Mouse (Mus musculus): ENCODE data around the gene Arfip1. TPM values are rescaled to one million over a fixed set of nuclear protein-coding genes. Genes with fewer than 3 reads are reported as not detected.
"Not testable (repeated sequence)": the region's sequence is repeated elsewhere in the genome, so short reads cannot be mapped to it uniquely, and the experiment has no call there.

Gene Arfip1
- polyA plus RNA-seq, 1 experiment from 2014 or later: 49.0 TPM

- H3K9ac ChIP-seq (ENCODE audit: low read depth, low read length): no peak overlapping the region
These were observed 35.2 kb downstream of the Arfip1 start for GRCm38 (mm10) chr3:84547177-84547576.

DNA sequence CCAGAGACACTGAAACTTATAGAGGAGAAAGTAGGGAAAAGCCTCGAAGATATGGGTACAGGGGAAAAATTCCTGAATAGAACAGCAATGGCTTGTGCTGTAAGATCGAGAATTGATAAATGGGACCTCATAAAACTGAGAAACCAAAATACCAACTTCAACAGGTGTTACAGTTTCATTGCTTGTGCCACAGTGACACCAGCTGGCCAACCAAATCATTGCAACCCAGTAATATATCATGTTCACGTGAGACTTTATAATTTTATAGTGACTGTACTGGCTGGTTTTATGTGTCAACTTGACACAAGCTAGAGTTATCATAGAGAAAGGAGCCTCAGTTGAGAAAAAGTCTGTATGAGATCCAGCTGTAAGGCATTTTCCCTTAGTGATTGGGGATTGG is 40.0 kb downstream of the Arfip1 start:
- not testable (repeated sequence) for H3K4me3 ChIP-seq (ENCODE audit: low read length); H3K9ac ChIP-seq (ENCODE audit: low read depth, low read length); H3K27me3 ChIP-seq (replicated peaks; ENCODE audit: control insufficient read depth, insufficient read depth, low read length); H3K4me2 ChIP-seq (ENCODE audit: low read depth, low read length); H3K36me3 ChIP-seq (ENCODE audit: control insufficient read depth, insufficient read depth, low read length); H3K27ac ChIP-seq (ENCODE audit: low read length); H3K9me3 ChIP-seq (ENCODE audit: control insufficient read depth, low read length); ATAC-seq; H3K4me1 ChIP-seq (ENCODE audit: control insufficient read depth, insufficient read depth, low read length)
- WGBS: 6% methylated on average over 3 of the region's 3 CpGs

More at GRCm38 (mm10) chr3:84547177-84547576, 35.2 kb downstream of the Arfip1 start:
- no peak overlapping the region for H3K4me2 ChIP-seq (ENCODE audit: low read depth, low read length)
- WGBS: 77% methylated on average over 8 of the region's 8 CpGs
- H3K27ac ChIP-seq (ENCODE audit: low read length): no peak overlapping the region
- no peak overlapping the region for H3K4me3 ChIP-seq (ENCODE audit: low read length)
- H3K36me3 ChIP-seq (ENCODE audit: control insufficient read depth, insufficient read depth, low read length): no peaks in the 10 kb centered on the region
- H3K4me1 ChIP-seq (ENCODE audit: control insufficient read depth, insufficient read depth, low read length): no peaks in the 10 kb centered on the region
- no peaks in the 10 kb centered on the region for H3K9me3 ChIP-seq (ENCODE audit: control insufficient read depth, low read length)
- H3K27me3 ChIP-seq (replicated peaks; ENCODE audit: control insufficient read depth, insufficient read depth, low read length): no peaks in the 10 kb centered on the region
- ATAC-seq: no peak

- no peaks in the 10 kb centered on the region for H3K4me1 ChIP-seq (ENCODE audit: control insufficient read depth, insufficient read depth, low read length)
- H3K36me3 ChIP-seq (ENCODE audit: control insufficient read depth, insufficient read depth, low read length): no peaks in the 10 kb centered on the region
- no peak for ATAC-seq
- no peaks in the 10 kb centered on the region for H3K27me3 ChIP-seq (replicated peaks; ENCODE audit: control insufficient read depth, insufficient read depth, low read length)
- WGBS: 89% methylated on average over 1 of the region's 1 CpGs
- H3K4me3 ChIP-seq (ENCODE audit: low read length): no peak overlapping the region
- H3K27ac ChIP-seq (ENCODE audit: low read length): no peak overlapping the region
- no peak overlapping the region for H3K9ac ChIP-seq (ENCODE audit: low read depth, low read length)
- H3K9me3 ChIP-seq (ENCODE audit: control insufficient read depth, low read length): no peaks in the 10 kb centered on the region
- no peak overlapping the region for H3K4me2 ChIP-seq (ENCODE audit: low read depth, low read length)
These were observed 40.5 kb downstream of the Arfip1 start for GRCm38 (mm10) chr3:84541881-84542280.

GRCm38 (mm10) chr3:84540640-84541039 is 41.8 kb downstream of the Arfip1 start:
- Histone ChIP-seq H3K4me3 (ENCODE audit: low read length) (no peak overlapping the region), H3K4me2 (ENCODE audit: low read depth, low read length) (no peak overlapping the region), H3K36me3 (ENCODE audit: control insufficient read depth, insufficient read depth, low read length) (no peaks in the 10 kb centered on the region), H3K4me1 (ENCODE audit: control insufficient read depth, insufficient read depth, low read length) (no peaks in the 10 kb centered on the region), H3K27me3 (replicated peaks; ENCODE audit: control insufficient read depth, insufficient read depth, low read length) (no peaks in the 10 kb centered on the region), H3K27ac (ENCODE audit: low read length) (no peak overlapping the region), H3K9ac (ENCODE audit: low read depth, low read length) (no peak overlapping the region), H3K9me3 (ENCODE audit: control insufficient read depth, low read length) (no peaks in the 10 kb centered on the region)
- no peak for ATAC-seq

DNA sequence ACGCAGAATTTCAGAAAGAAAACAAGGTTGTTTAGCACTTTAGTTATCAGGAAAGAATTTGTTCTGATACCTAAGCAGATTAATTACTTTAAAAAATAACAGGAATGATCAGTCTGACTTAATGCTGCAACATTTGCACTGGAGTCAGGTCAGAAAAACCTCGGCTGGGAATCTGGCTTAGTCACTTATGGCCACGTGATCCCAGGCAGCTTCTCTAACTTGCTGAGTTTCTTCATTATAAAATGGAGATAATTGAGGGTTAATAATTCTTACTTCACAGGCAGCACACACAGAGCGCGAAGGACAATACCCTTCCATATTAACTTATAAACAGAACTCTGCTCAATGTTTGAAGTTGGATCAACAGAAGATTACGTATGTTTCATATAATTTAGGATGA is 45.4 kb downstream of the Arfip1 start:
- H3K27ac ChIP-seq (ENCODE audit: low read length): no peak overlapping the region
- no peaks in the 10 kb centered on the region for H3K9me3 ChIP-seq (ENCODE audit: control insufficient read depth, low read length)
- ATAC-seq: no peak
- WGBS: 50% methylated on average over 6 of the region's 6 CpGs
- H3K4me3 ChIP-seq (ENCODE audit: low read length): no peak overlapping the region
- no peaks in the 10 kb centered on the region for H3K36me3 ChIP-seq (ENCODE audit: control insufficient read depth, insufficient read depth, low read length)
- no peaks in the 10 kb centered on the region for H3K27me3 ChIP-seq (replicated peaks; ENCODE audit: control insufficient read depth, insufficient read depth, low read length)
- no peak overlapping the region for H3K9ac ChIP-seq (ENCODE audit: low read depth, low read length)
- H3K4me1 ChIP-seq (ENCODE audit: control insufficient read depth, insufficient read depth, low read length): no peaks in the 10 kb centered on the region
- no peak overlapping the region for H3K4me2 ChIP-seq (ENCODE audit: low read depth, low read length)

DNA sequence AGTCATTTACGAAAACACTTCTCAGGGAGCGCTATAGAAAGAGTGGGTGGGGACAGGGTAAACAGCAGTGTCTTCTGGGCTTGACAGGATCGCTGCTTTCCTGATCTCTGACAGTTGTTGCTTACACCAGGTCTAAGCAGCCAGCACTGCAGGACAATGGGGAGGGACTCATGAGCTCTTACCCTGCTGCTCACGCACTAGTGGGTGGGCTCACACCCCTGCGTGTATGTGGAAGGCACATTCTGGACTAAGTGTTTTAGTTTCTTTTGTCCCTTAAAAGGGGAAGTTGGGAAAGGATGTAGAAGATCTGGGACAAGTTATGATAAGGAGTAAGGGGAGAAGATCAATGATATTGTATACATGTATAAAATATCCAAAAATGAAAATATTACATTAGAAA is 49.2 kb downstream of the Arfip1 start:
- 74% methylated on average over 5 of the region's 5 CpGs for WGBS
- no peak for ATAC-seq
- H3K36me3 ChIP-seq (ENCODE audit: control insufficient read depth, insufficient read depth, low read length): no peaks in the 10 kb centered on the region

GRCm38 (mm10) chr3:84529021-84529420 is 53.4 kb downstream of the Arfip1 start:
- Histone ChIP-seq H3K9me3 (ENCODE audit: control insufficient read depth, low read length) (no peaks in the 10 kb centered on the region), H3K9ac (ENCODE audit: low read depth, low read length) (no peak overlapping the region), H3K27me3 (replicated peaks; ENCODE audit: control insufficient read depth, insufficient read depth, low read length) (no peaks in the 10 kb centered on the region), H3K36me3 (ENCODE audit: control insufficient read depth, insufficient read depth, low read length) (no peaks in the 10 kb centered on the region), H3K4me1 (ENCODE audit: control insufficient read depth, insufficient read depth, low read length) (peaks cover 3% of the 10 kb centered on the region; the same call in 1 of the 2 replicates), H3K4me2 (ENCODE audit: low read depth, low read length) (no peak overlapping the region), H3K4me3 (ENCODE audit: low read length) (no peak overlapping the region), H3K27ac (ENCODE audit: low read length) (no peak overlapping the region)
- no peak for ATAC-seq
- WGBS: 81% methylated on average over 2 of the region's 2 CpGs

More for the DNA sequence above, 49.2 kb downstream of the Arfip1 start:
- Histone ChIP-seq H3K27ac (ENCODE audit: low read length) (no peak overlapping the region), H3K4me1 (ENCODE audit: control insufficient read depth, insufficient read depth, low read length) (peaks cover 3% of the 10 kb centered on the region; the same call in 1 of the 2 replicates), H3K4me2 (ENCODE audit: low read depth, low read length) (no peak overlapping the region), H3K9me3 (ENCODE audit: control insufficient read depth, low read length) (no peaks in the 10 kb centered on the region), H3K4me3 (ENCODE audit: low read length) (no peak overlapping the region), H3K27me3 (replicated peaks; ENCODE audit: control insufficient read depth, insufficient read depth, low read length) (no peaks in the 10 kb centered on the region), H3K9ac (ENCODE audit: low read depth, low read length) (no peak overlapping the region)

DNA sequence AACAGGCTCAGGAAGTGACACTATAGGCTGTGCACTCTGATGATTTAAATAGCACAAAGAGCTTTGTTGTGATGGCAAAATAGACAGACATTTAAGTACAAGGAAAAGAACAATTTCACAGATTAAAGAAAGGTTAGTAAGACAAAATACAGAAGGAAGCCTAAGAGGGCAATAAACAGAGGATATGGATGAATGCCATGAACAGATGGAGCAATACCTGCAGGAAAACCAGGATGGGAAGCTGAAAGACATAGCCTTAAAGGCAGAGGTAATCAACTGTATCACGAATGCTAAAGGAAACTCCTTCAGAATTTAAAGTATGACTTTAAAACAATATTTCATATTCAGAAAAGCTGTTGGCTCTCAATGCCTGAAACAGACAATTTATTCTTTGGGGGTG is 57.5 kb downstream of the Arfip1 start:
- no peak for ATAC-seq
- H3K4me3 ChIP-seq (ENCODE audit: low read length): no peak overlapping the region
- WGBS: 71% methylated on average over 1 of the region's 1 CpGs

GRCm38 (mm10) chr3:84516163-84516562 is 66.3 kb downstream of the Arfip1 start:
- Histone ChIP-seq H3K27ac (ENCODE audit: low read length) (no peak overlapping the region), H3K4me3 (ENCODE audit: low read length) (no peak overlapping the region), H3K36me3 (ENCODE audit: control insufficient read depth, insufficient read depth, low read length) (no peaks in the 10 kb centered on the region), H3K4me2 (ENCODE audit: low read depth, low read length) (no peak overlapping the region), H3K9ac (ENCODE audit: low read depth, low read length) (no peak overlapping the region), H3K9me3 (ENCODE audit: control insufficient read depth, low read length) (no peaks in the 10 kb centered on the region), H3K27me3 (replicated peaks; ENCODE audit: control insufficient read depth, insufficient read depth, low read length) (no peaks in the 10 kb centered on the region), H3K4me1 (ENCODE audit: control insufficient read depth, insufficient read depth, low read length) (0 out of 2 replicates have a peak, but pooled peaks cover 2% of the 10 kb centered on the region)
- ATAC-seq: no peak
- 74% methylated on average over 3 of the region's 3 CpGs for WGBS

More for the DNA sequence above, 57.5 kb downstream of the Arfip1 start:
- H3K4me2 ChIP-seq (ENCODE audit: low read depth, low read length): no peak overlapping the region
- H3K27ac ChIP-seq (ENCODE audit: low read length): no peak overlapping the region
- H3K36me3 ChIP-seq (ENCODE audit: control insufficient read depth, insufficient read depth, low read length): no peaks in the 10 kb centered on the region
- H3K9ac ChIP-seq (ENCODE audit: low read depth, low read length): no peak overlapping the region
- peaks cover 3% of the 10 kb centered on the region; the same call in 1 of the 2 replicates for H3K4me1 ChIP-seq (ENCODE audit: control insufficient read depth, insufficient read depth, low read length)
- H3K9me3 ChIP-seq (ENCODE audit: control insufficient read depth, low read length): no peaks in the 10 kb centered on the region
- no peaks in the 10 kb centered on the region for H3K27me3 ChIP-seq (replicated peaks; ENCODE audit: control insufficient read depth, insufficient read depth, low read length)

- Histone ChIP-seq H3K27ac (ENCODE audit: low read length) (no peak overlapping the region), H3K4me3 (ENCODE audit: low read length) (no peak overlapping the region)
- WGBS: 60% methylated on average over 6 of the region's 6 CpGs
These were observed 69.5 kb downstream of the Arfip1 start for GRCm38 (mm10) chr3:84512774-84513515.

More at GRCm38 (mm10) chr3:84512774-84513515, 69.5 kb downstream of the Arfip1 start:
- H3K4me1 ChIP-seq (ENCODE audit: control insufficient read depth, insufficient read depth, low read length): 0 out of 2 replicates have a peak, but pooled peaks cover 2% of the 10 kb centered on the region
- H3K36me3 ChIP-seq (ENCODE audit: control insufficient read depth, insufficient read depth, low read length): no peaks in the 10 kb centered on the region
- no peak overlapping the region for H3K4me2 ChIP-seq (ENCODE audit: low read depth, low read length)
- H3K9me3 ChIP-seq (ENCODE audit: control insufficient read depth, low read length): no peaks in the 10 kb centered on the region
- H3K27me3 ChIP-seq (replicated peaks; ENCODE audit: control insufficient read depth, insufficient read depth, low read length): no peaks in the 10 kb centered on the region
- no peak overlapping the region for H3K9ac ChIP-seq (ENCODE audit: low read depth, low read length)
- ATAC-seq: no peak

Data from intestine, embryonic 16.5 days (tissue).